Comparison of ENCODE assay signal across 9 mouse cellular contexts in genomic region chr4:44712786-44713553, GRCm38 (mm10). TPM values are rescaled to one million over a fixed set of nuclear protein-coding genes. Genes with fewer than 3 reads are reported as not detected.
DNase-seq lines count a peak whose midpoint lies in the region; ATAC-seq and TF ChIP-seq lines count a peak whose summit lies in the region.
"Had no signal": no experiment of that assay in that cellular context is flagged by ENCODE, and none has a peak within 500 bp of the region (broad histone marks: within the 10 kb centered on the region; RNA-seq: fewer than 3 reads in every experiment).

No protein-coding gene starts in this region.

- 0 out of 2 replicates have a peak, but pooled peaks have one; percentile 5 for TF ChIP-seq POLR2A in spleen, adult 2 months (IDR thresholded peaks at IDR 0.05; ENCODE audit: low read depth, low read length)

- no peak for TF ChIP-seq CTCF in spleen, adult 2 months (IDR thresholded peaks at IDR 0.05; ENCODE audit: extremely low read depth, insufficient read depth, insufficient read length, insufficient replicate concordance)

- ATAC-seq in activated CD4-positive, CD25-positive, alpha-beta regulatory T cell, adult 4 months = no peak

- H3K4me1 ChIP-seq in limb, embryonic 10.5 days = peaks cover 33% of the 10 kb centered on the region
- peaks cover 8% of the 10 kb centered on the region; the same call in 1 of the 2 replicates for H3K4me1 ChIP-seq in spleen, adult 2 months (ENCODE audit: control insufficient read depth, insufficient read depth, insufficient read length)

- no peak overlapping the region for H3K27ac ChIP-seq in limb, embryonic 10.5 days
- H3K27ac ChIP-seq in spleen, adult 2 months (ENCODE audit: insufficient read depth, low read length) = peak overlapping the region; percentile 97
- H3K27ac ChIP-seq: macrophage had no signal

- DNase-seq in cerebellum, postnatal 14 days = peak; percentile 34 to 49
- no peak for DNase-seq in cerebellum, adult 11 months
- peak; percentile 29 for DNase-seq in right cerebral cortex, postnatal 4 days
- no peak for DNase-seq in right cerebral cortex, adult 18-20 months
- DNase-seq in limb, embryonic 10.5 days (ENCODE audit: low spot score) = peak; percentile 70
- DNase-seq in spleen, adult 2 months (ENCODE audit: low read depth in 1 of 2, low spot score in 2 of 2) = peak in 1 of 2 experiments; percentile 67
- no peak for DNase-seq in urinary bladder, postnatal 14 days (ENCODE audit: low spot score)

- WGBS in limb, embryonic 10.5 days = under 1% methylated on average over 50 of the region's 50 CpGs
- WGBS in spleen, adult 2 months = 2% methylated on average over 50 of the region's 50 CpGs

- H3K4me3 ChIP-seq in limb, embryonic 10.5 days = peak overlapping the region; percentile 35
- peak overlapping the region; percentile 57 for H3K4me3 ChIP-seq in spleen, adult 2 months (ENCODE audit: extremely low read depth, insufficient read depth, insufficient read length)

- H3K36me3 ChIP-seq in limb, embryonic 10.5 days = no peaks in the 10 kb centered on the region
- no peaks in the 10 kb centered on the region for H3K36me3 ChIP-seq in spleen, adult 2 months (ENCODE audit: control insufficient read depth, insufficient read depth, low read length)

- peaks cover 99% of the 10 kb centered on the region for H3K27me3 ChIP-seq in limb, embryonic 10.5 days (ENCODE audit: low read depth, poor library complexity, severe bottlenecking)
- no peaks in the 10 kb centered on the region for H3K27me3 ChIP-seq in spleen, adult 2 months (ENCODE audit: control insufficient read depth, insufficient read depth, low read length)

- no peaks in the 10 kb centered on the region for H3K9me3 ChIP-seq in limb, embryonic 10.5 days (replicated peaks)

RNA-seq across cellular contexts. Expression of gene Pax5, which starts 2.7 kb away (rescaled TPM):
- polyA plus RNA-seq in limb, embryonic 10.5 days (2016; fragmentation: Nextera tagmentation; extraction: Ambion mirVana) = 0.05 and 0.35 TPM in 2 replicates
- polyA plus RNA-seq in spleen, adult 2 months (2012; rRNA removed) = 131 and 166 TPM in 2 replicates
- 1 to 10 TPM in 1 of 2 experiments, not detected in 1; 2.2 TPM for polyA plus RNA-seq in activated CD4-positive, CD25-positive, alpha-beta regulatory T cell, adult 4 months (2017; shearing (Covaris generic))

RNA-seq across cellular contexts. Expression of gene Zcchc7, which starts 42.7 kb away (rescaled TPM):
- 20.2 and 20.5 TPM in 2 replicates for polyA plus RNA-seq in limb, embryonic 10.5 days (2016; fragmentation: Nextera tagmentation; extraction: Ambion mirVana)
- polyA plus RNA-seq in spleen, adult 2 months (2012; rRNA removed) = 10.1 and 13.3 TPM in 2 replicates
- 100 to 1,000 TPM in 1 of 2 experiments, 10 to 100 TPM in 1; 96.7 to 132 TPM for polyA plus RNA-seq in activated CD4-positive, CD25-positive, alpha-beta regulatory T cell, adult 4 months (2017; shearing (Covaris generic))

Comparison
In these comparisons a context has a peak if more than half of its experiments do, and no peak if none do; other contexts are left out.
1. DNase-seq: peak in cerebellum, postnatal 14 days (2 of 2), right cerebral cortex, postnatal 4 days (single experiment) and limb, embryonic 10.5 days (single experiment); none in cerebellum, adult 11 months (single experiment), right cerebral cortex, adult 18-20 months (single experiment) and urinary bladder, postnatal 14 days (single experiment).
2. RNA of gene Pax5, which starts 2.7 kb away (polyA plus RNA-seq): 131 to 166 TPM in spleen, adult 2 months; 2.2 TPM in activated CD4-positive, CD25-positive, alpha-beta regulatory T cell, adult 4 months and 0.05 to 0.35 TPM in limb, embryonic 10.5 days; every median in the first group is over 10 times any median in the second.